Mouse (Mus musculus): ENCODE measurements around the gene Rmi2. TPM values are rescaled to one million over a fixed set of nuclear protein-coding genes. Genes with fewer than 3 reads are reported as not detected.

Gene Rmi2
- total RNA-seq, 4 experiments from 2014 or later = 0.43 to 0.74 (median 0.48) TPM

- no peak for DNase-seq
These were observed 32.6 kb downstream of the Rmi2 start for GRCm38 (mm10) chr16:10867501-10867900.

- DNase-seq = no peak
These were observed 33.1 kb downstream of the Rmi2 start for GRCm38 (mm10) chr16:10867904-10868440.

- DNase-seq = no peak
These were observed 36.1 kb downstream of the Rmi2 start for GRCm38 (mm10) chr16:10870969-10871368.

GRCm38 (mm10) chr16:10872825-10873360 lies 38.0 kb downstream of the Rmi2 start:
- no peak for DNase-seq

- DNase-seq = peak; percentile 67
These were observed 38.8 kb downstream of the Rmi2 start for GRCm38 (mm10) chr16:10873654-10874053.

- DNase-seq = no peak
These were observed 43.4 kb downstream of the Rmi2 start for GRCm38 (mm10) chr16:10878227-10878626.

GRCm38 (mm10) chr16:10879467-10879866 lies 44.6 kb downstream of the Rmi2 start:
- DNase-seq = no peak

- DNase-seq = no peak
These were observed 46.5 kb downstream of the Rmi2 start for GRCm38 (mm10) chr16:10881231-10881962.

GRCm38 (mm10) chr16:10887436-10887835 lies 52.6 kb downstream of the Rmi2 start:
- DNase-seq = no peak

- DNase-seq = no peak
These were observed 55.5 kb downstream of the Rmi2 start for GRCm38 (mm10) chr16:10890363-10890762.

GRCm38 (mm10) chr16:10893161-10893560 lies 58.3 kb downstream of the Rmi2 start:
- peak; percentile 78 for DNase-seq

GRCm38 (mm10) chr16:10895906-10896305 lies 61.0 kb downstream of the Rmi2 start:
- no peak for DNase-seq

GRCm38 (mm10) chr16:10897372-10897771 lies 62.5 kb downstream of the Rmi2 start:
- DNase-seq = no peak

GRCm38 (mm10) chr16:10900736-10901135 lies 65.9 kb downstream of the Rmi2 start:
- no peak for DNase-seq

GRCm38 (mm10) chr16:10901956-10902355 lies 67.1 kb downstream of the Rmi2 start:
- no peak for DNase-seq

- no peak for DNase-seq
These were observed 68.0 kb downstream of the Rmi2 start for GRCm38 (mm10) chr16:10902849-10903248.

- no peak for DNase-seq
These were observed 70.8 kb downstream of the Rmi2 start for GRCm38 (mm10) chr16:10905661-10906113.

- DNase-seq = peak; percentile 45
These were observed 75.7 kb downstream of the Rmi2 start for GRCm38 (mm10) chr16:10910541-10910940.

GRCm38 (mm10) chr16:10911061-10911460 lies 76.2 kb downstream of the Rmi2 start:
- DNase-seq = no peak

- DNase-seq = no peak
These were observed 80.2 kb downstream of the Rmi2 start for GRCm38 (mm10) chr16:10915066-10915465.

- DNase-seq = no peak
These were observed 81.4 kb downstream of the Rmi2 start for GRCm38 (mm10) chr16:10916271-10916670.

- DNase-seq = no peak
These were observed 85.0 kb downstream of the Rmi2 start for GRCm38 (mm10) chr16:10919856-10920255.

GRCm38 (mm10) chr16:10923561-10923960 lies 88.7 kb downstream of the Rmi2 start:
- DNase-seq = no peak

- peak; percentile 80 for DNase-seq
These were observed 90.8 kb downstream of the Rmi2 start for GRCm38 (mm10) chr16:10925591-10926180.

Data from adrenal gland, adult 8-10 months (tissue).